Mouse (Mus musculus): ENCODE data around the gene Wipf2. TPM values are rescaled to one million over a fixed set of nuclear protein-coding genes. Genes with fewer than 3 reads are reported as not detected.

Wipf2 gene
- total and polyA plus RNA-seq, 3 experiments, result 2.1 to 7.7 (median 4.7) TPM

DNA sequence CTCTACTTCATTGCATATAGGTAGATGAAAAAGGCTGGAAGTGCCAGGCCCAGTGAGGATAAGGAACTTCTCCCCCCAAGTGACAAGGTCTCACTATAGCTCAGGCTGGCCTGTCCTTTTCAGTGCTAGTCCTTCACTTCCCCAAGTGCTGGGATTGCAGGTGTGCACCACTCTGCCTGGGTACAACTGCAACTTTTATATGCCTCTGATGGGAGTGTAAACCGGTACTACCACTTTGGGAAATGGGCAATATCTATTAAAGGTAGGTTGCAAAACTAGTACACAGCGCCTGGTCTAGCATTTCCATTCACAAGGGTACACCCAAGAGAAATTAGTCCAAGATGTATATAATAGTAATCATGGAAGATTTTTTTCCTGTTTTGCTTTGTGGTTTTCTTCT is 8.8 kb upstream of the Wipf2 start:
- dilution Hi-C loops (cut with MboI; ENCODE audit: extremely low pct_ligation_motif_present, extremely low pct_unique_long_range_greater_than_20kb, low sequenced_read_pairs), result no loop called here
- Histone ChIP-seq H3K4me1 (ENCODE audit: control insufficient read depth in 1 of 2, insufficient read depth in 2 of 2) (peaks cover 3 to 4% of the 10 kb centered on the region in 2 experiments; a peak in 2 of 4 replicates), H3K79me2 (replicated peaks; ENCODE audit: control insufficient read depth, extremely low read depth, insufficient read depth, poor library complexity, severe bottlenecking) (no peaks in the 10 kb centered on the region), H3K36me3 (replicated peaks in 1 of 2; ENCODE audit: control insufficient read depth in 1 of 2, insufficient read depth in 1 of 2, low read length in 1 of 2) (no peaks in the 10 kb centered on the region), H3K9me3 (replicated peaks; ENCODE audit: low read length) (no peaks in the 10 kb centered on the region), H3K27ac (ENCODE audit: insufficient read depth, low read depth) (no peak overlapping the region), H3K4me2 (ENCODE audit: insufficient read depth, low read depth, poor library complexity, severe bottlenecking) (no peak overlapping the region), H3K27me3 (replicated peaks) (no peaks in the 10 kb centered on the region), H3K9ac (ENCODE audit: insufficient read depth, low read depth) (no peak overlapping the region), H3K4me3 (replicated peaks in 1 of 3; ENCODE audit: low read depth in 2 of 3, low read length in 2 of 3, poor library complexity in 1 of 3) (no peak overlapping the region)
- no peak for DNase-seq (ENCODE audit: extremely low read depth)
- in situ Hi-C loops (cut with MboI; ENCODE audit: low pct_ligation_motif_present, low pct_unique_long_range_greater_than_20kb, low sequenced_read_pairs), result no loop called here
- TF ChIP-seq NRF1 (IDR thresholded peaks at IDR 0.05; ENCODE audit: low read depth, low read length) (no peak), ELF1 (IDR thresholded peaks at IDR 0.05; ENCODE audit: low read depth, low read length) (no peak), TBP (conservative IDR thresholded peaks at IDR 0.05; ENCODE audit: low read depth, low read length) (no peak), MYC (IDR thresholded peaks at IDR 0.05; ENCODE audit: low read depth, low read length) (no peak), SMC3 (IDR thresholded peaks at IDR 0.05; ENCODE audit: low read depth, low read length) (no peak), MEF2A (IDR thresholded peaks at IDR 0.05; ENCODE audit: borderline replicate concordance, low read depth, low read length) (no peak), EP300 (IDR thresholded peaks at IDR 0.05; ENCODE audit: low read length) (no peak), CTCF (conservative IDR thresholded peaks at IDR 0.05 in 1 of 2, IDR thresholded peaks at IDR 0.05 in 1 of 2; ENCODE audit: low read depth in 2 of 2, low read length in 2 of 2) (no peak), ZNF384 (IDR thresholded peaks at IDR 0.05; ENCODE audit: low read depth, low read length) (no peak), MAZ (IDR thresholded peaks at IDR 0.05; ENCODE audit: low read depth, low read length) (no peak), USF1 (IDR thresholded peaks at IDR 0.05; ENCODE audit: low read depth, low read length) (no peak), E2F4 (IDR thresholded peaks at IDR 0.05; ENCODE audit: insufficient replicate concordance, low read depth, low read length) (no peak), ZMIZ1 (IDR thresholded peaks at IDR 0.05; ENCODE audit: low read depth, low read length) (no peak), USF2 (conservative IDR thresholded peaks at IDR 0.05; ENCODE audit: low read depth, low read length) (no peak), RAD21 (IDR thresholded peaks at IDR 0.05; ENCODE audit: low read depth, low read length) (no peak), RCOR1 (conservative IDR thresholded peaks at IDR 0.05; ENCODE audit: low read depth, low read length) (no peak), POLR2A (IDR thresholded peaks at IDR 0.05; ENCODE audit: low read depth, low read length) (no peak), TCF12 (IDR thresholded peaks at IDR 0.05; ENCODE audit: low read depth, low read length) (no peak), JUN (IDR thresholded peaks at IDR 0.05; ENCODE audit: insufficient read depth, low read depth, low read length) (no peak)

DNA sequence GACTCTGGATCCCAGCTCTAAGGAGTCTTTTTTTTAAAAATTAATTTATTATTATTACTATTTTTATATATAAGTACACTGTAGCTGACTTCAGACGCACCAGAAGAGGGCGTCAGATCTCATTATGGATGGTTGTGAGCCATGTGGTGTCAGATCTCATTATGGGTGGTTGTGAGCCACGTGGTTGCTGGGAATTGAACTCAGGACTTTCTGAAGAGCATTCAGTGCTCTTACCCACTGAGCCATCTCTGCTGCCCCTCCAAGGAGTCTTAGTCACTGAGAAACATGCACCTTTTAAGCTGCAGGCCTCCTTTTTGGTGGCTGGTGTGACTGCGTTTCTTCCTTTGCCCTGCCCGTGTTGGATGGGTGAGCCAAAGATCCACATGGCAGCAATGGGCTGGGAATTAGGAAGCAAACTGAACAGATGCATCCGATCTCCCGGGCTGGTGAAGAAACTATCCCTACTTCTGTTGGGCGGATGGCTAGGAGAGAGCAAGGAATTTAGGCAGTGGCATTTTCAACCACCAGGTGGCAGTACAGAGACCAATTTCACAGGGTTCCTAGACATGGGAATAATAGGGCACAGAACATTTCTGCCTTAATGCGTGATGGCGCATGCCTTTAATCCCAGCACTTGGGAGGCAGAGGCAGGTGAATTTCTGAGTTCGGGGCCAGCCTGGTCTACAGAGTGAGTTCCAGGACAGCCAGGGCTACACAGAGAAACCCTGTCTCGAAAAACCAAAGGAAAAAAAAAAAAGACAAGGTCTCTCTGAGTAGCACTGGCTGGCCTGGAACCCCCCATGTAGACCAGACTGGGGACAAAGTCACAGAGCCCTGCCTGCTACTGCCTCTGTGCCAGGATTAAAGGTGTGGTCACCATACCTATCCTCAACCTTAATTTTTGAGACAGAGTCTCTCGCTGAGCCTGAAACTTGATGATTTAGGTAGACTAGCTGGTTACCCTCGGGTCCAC is 4.4 kb upstream of the Wipf2 start:
- no peaks in the 10 kb centered on the region for H3K9me3 ChIP-seq (replicated peaks; ENCODE audit: low read length)
- in situ Hi-C loops (cut with MboI; ENCODE audit: low pct_ligation_motif_present, low pct_unique_long_range_greater_than_20kb, low sequenced_read_pairs), result no loop called here
- H3K9ac ChIP-seq (ENCODE audit: insufficient read depth, low read depth), result no peak overlapping the region
- H3K4me1 ChIP-seq (ENCODE audit: control insufficient read depth in 1 of 2, insufficient read depth in 2 of 2), result peaks cover 9 to 13% of the 10 kb centered on the region in 2 experiments
- H3K4me3 ChIP-seq (replicated peaks in 1 of 3; ENCODE audit: low read depth in 2 of 3, low read length in 2 of 3, poor library complexity in 1 of 3), result no peak overlapping the region
- dilution Hi-C loops (cut with MboI; ENCODE audit: extremely low pct_ligation_motif_present, extremely low pct_unique_long_range_greater_than_20kb, low sequenced_read_pairs), result no loop called here
- H3K36me3 ChIP-seq (replicated peaks in 1 of 2; ENCODE audit: control insufficient read depth in 1 of 2, insufficient read depth in 1 of 2, low read length in 1 of 2), result no peaks in the 10 kb centered on the region
- H3K4me2 ChIP-seq (ENCODE audit: insufficient read depth, low read depth, poor library complexity, severe bottlenecking), result 0 out of 2 replicates have a peak overlapping the region, but pooled peaks have one; percentile 8
- no peaks in the 10 kb centered on the region for H3K27me3 ChIP-seq (replicated peaks)
- no peak overlapping the region for H3K27ac ChIP-seq (ENCODE audit: insufficient read depth, low read depth)
- DNase-seq (ENCODE audit: extremely low read depth), result peak; percentile 88
- H3K79me2 ChIP-seq (replicated peaks; ENCODE audit: control insufficient read depth, extremely low read depth, insufficient read depth, poor library complexity, severe bottlenecking), result no peaks in the 10 kb centered on the region; the same call in none of the 2 replicates
- TF ChIP-seq ZC3H11A (IDR thresholded peaks at IDR 0.05; ENCODE audit: low read depth, low read length) (no peak), CTCF (conservative IDR thresholded peaks at IDR 0.05 in 1 of 2, IDR thresholded peaks at IDR 0.05 in 1 of 2; ENCODE audit: low read depth in 2 of 2, low read length in 2 of 2) (peak; percentile 87 to 96), MEF2A (IDR thresholded peaks at IDR 0.05; ENCODE audit: borderline replicate concordance, low read depth, low read length) (no peak), SIN3A (IDR thresholded peaks at IDR 0.05; ENCODE audit: low read length) (no peak), TCF12 (IDR thresholded peaks at IDR 0.05; ENCODE audit: low read depth, low read length) (no peak; the same call in 1 of the 2 replicates), MXI1 (IDR thresholded peaks at IDR 0.05; ENCODE audit: low read depth, low read length) (peak; percentile 76), IRF4 (IDR thresholded peaks at IDR 0.05; ENCODE audit: low read depth, low read length) (no peak), MAZ (IDR thresholded peaks at IDR 0.05; ENCODE audit: low read depth, low read length) (no peak), E2F4 (IDR thresholded peaks at IDR 0.05; ENCODE audit: insufficient replicate concordance, low read depth, low read length) (no peak), USF1 (IDR thresholded peaks at IDR 0.05; ENCODE audit: low read depth, low read length) (peak; percentile 37), ZKSCAN1 (IDR thresholded peaks at IDR 0.05; ENCODE audit: borderline replicate concordance, low read depth, low read length) (no peak), TBP (conservative IDR thresholded peaks at IDR 0.05; ENCODE audit: low read depth, low read length) (no peak), MAFK (IDR thresholded peaks at IDR 0.05; ENCODE audit: insufficient replicate concordance, low read length) (no peak), PAX5 (IDR thresholded peaks at IDR 0.05; ENCODE audit: low read length) (no peak), CHD2 (IDR thresholded peaks at IDR 0.05; ENCODE audit: low read length) (no peak), ZNF384 (IDR thresholded peaks at IDR 0.05; ENCODE audit: low read depth, low read length) (peak; percentile 31), ELF1 (IDR thresholded peaks at IDR 0.05; ENCODE audit: low read depth, low read length) (no peak), BHLHE40 (IDR thresholded peaks at IDR 0.05; ENCODE audit: low read depth, low read length) (no peak), SMC3 (IDR thresholded peaks at IDR 0.05; ENCODE audit: low read depth, low read length) (peak; percentile 74), GABPA (IDR thresholded peaks at IDR 0.05; ENCODE audit: insufficient replicate concordance, low read depth, low read length) (no peak)
